Mouse (Mus musculus) MEL (cell line): Measurements from ENCODE around the gene Phyhipl.

Experiments
- CTCF ChIP-seq, 3 experiments: IDR thresholded peaks in 2 of 3; conservative IDR thresholded peaks in 1 of 3; 2 replicates each; pipeline ENCODE4 v1.5.1; 2011 to 2012; ENCODE audit warnings: low read length in 3 of 3, low read depth in 2 of 3, mild to moderate bottlenecking in 2 of 3, improper control_type of control experiment in 1 of 3, inconsistent platforms in 1 of 3, mixed read lengths in 1 of 3, moderate library complexity in 1 of 3; ENCODE audit not compliant: control insufficient read depth in 1 of 3, insufficient read depth in 1 of 3, poor library complexity in 1 of 3, severe bottlenecking in 1 of 3
- GABPA ChIP-seq: IDR thresholded peaks from 2 replicates; pipeline ENCODE4 v1.6.1; 2012; ENCODE audit warnings: low read depth, mild to moderate bottlenecking, inconsistent platforms, low read length, improper control_type of control experiment, moderate library complexity
- MYC ChIP-seq: IDR thresholded peaks from 2 replicates; pipeline ENCODE4 v1.6.1; 2011; ENCODE audit warnings: low read depth, mild to moderate bottlenecking, low read length, improper control_type of control experiment, moderate library complexity
- SIN3A ChIP-seq: IDR thresholded peaks from 2 replicates; pipeline ENCODE4 v1.6.1; 2012; ENCODE audit warnings: low read length, improper control_type of control experiment, inconsistent platforms

DNA sequence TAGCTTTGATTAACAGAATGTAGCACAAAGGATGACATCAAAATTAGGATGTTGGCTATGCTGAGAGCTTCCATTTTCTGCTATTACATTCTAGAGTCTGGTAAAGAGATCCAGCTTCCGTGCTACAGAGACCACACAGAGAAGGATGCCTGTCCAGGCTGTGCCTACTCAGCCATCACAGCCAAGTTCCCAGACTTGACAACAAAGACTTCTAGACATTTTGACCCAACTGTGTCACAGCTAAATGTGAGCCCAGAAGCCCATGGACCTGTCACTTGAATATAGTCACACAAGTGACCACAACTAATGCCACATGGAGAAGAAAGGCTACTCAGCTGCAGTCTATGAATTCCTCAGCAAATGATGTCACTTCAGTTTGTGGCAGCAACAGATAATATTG lies 24.6 kb downstream of the Phyhipl start:
- TF ChIP-seq CTCF (IDR thresholded peaks at IDR 0.05 in 2 of 3, conservative IDR thresholded peaks at IDR 0.05 in 1 of 3; ENCODE audit: control insufficient read depth in 1 of 3, insufficient read depth in 1 of 3, low read depth in 2 of 3, low read length in 3 of 3, poor library complexity in 1 of 3, severe bottlenecking in 1 of 3) (no peak), SIN3A (no peak), MYC (no peak), GABPA (no peak)
